Mouse (Mus musculus): ENCODE results near the gene Chkb.
"Not testable (repeated sequence)": the region's sequence is repeated elsewhere in the genome, so short reads cannot be mapped to it uniquely, and the experiment has no call there.

The Chkb gene

GRCm38 (mm10) chr15:89453865-89454478 is 24.3 kb upstream of the Chkb start, which contains the start of gene Mapk8ip2:
Gene Mapk8ip2, plus strand, starts transcription at chr15:89453913.
- no peak for DNase-seq (ENCODE audit: low spot score)

GRCm38 (mm10) chr15:89452906-89453864 is 23.5 kb upstream of the Chkb start:
- DNase-seq (ENCODE audit: low spot score): peak; percentile 67

GRCm38 (mm10) chr15:89442486-89443070 is 12.9 kb upstream of the Chkb start:
- DNase-seq (ENCODE audit: low spot score): no peak

GRCm38 (mm10) chr15:89435878-89436277 is 6.2 kb upstream of the Chkb start:
- DNase-seq (ENCODE audit: low spot score): no peak

DNA sequence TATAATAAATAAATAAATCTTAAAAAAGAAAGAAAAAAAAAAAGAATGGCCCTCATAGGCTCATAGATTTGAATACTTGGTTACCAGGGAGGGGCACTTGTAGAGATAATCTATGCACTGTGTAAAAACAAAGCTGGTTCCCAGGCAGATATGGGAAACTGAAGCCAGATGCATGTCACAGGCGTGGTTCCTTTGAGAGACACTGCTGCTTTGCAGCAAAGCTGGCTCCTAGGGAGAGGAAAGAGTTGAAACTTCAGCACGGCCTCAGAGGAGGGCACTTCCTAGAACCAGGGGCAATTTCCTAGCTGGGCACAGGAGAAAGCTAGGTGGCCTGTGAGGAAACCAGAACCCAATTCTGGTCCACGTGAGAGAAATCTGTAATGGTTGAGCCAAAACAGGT is 4.4 kb upstream of the Chkb start:
- DNase-seq (ENCODE audit: low spot score): no peak

- no peak for DNase-seq (ENCODE audit: low spot score)
Observed at GRCm38 (mm10) chr15:89432946-89433345, 3.2 kb upstream of the Chkb start.

- DNase-seq (ENCODE audit: low spot score): no peak
Observed at GRCm38 (mm10) chr15:89431806-89432205, 2.1 kb upstream of the Chkb start.

- DNase-seq (ENCODE audit: low spot score): no peak
Observed at GRCm38 (mm10) chr15:89431271-89431670, 1.6 kb upstream of the Chkb start.

DNA sequence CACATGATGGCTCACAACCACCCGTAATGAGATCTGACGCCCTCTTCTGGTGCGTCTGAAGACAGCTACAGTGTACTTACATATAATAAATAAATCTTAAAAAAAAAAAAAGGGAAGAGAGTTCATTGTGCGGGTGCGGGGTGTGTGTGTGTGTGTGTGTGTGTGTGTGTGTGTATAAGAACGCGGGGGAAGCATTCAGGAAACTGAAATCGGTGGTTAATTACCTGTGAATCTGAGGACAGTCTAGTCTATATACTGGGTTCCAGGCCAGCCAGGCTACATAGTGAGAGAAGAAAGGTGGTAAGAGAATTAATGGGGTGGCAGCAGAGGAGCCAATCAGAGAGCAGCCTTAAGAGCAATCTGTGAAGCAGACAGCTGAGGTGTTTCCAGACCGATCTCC is 1.1 kb upstream of the Chkb start:
- not testable (repeated sequence) for DNase-seq (ENCODE audit: low spot score)

- DNase-seq (ENCODE audit: low spot score): no peak
Observed at GRCm38 (mm10) chr15:89430341-89430740, 633 bp upstream of the Chkb start.

DNA sequence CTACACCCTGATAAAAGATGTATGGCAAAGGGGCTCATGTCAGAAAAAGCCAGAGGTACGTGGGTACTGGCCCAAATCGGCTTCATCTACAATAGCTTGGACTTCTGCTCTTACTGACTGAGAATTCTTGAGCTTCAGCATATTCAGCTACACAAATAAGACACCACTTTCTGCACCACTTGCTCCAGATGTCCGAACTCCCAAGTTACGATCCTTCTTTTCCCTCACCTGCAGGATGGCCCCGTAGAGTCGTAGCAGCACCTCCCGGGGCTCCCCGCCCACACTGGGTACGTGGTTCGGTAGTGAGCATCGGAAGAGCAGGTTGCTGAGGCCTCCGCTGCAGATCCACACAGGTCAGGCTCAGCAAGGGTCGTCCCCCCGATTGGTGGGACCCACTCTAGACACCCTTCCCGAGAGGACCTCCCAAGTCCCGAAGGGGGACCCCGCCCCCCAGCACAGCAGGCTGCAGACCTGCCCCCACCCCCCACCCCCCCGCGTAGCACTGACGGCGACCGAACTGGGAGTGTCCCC is 822 bp downstream of the Chkb start:
- no peak for DNase-seq (ENCODE audit: low spot score)

GRCm38 (mm10) chr15:89428136-89428790 is 1.4 kb downstream of the Chkb start:
- no peak for DNase-seq (ENCODE audit: low spot score)

DNA sequence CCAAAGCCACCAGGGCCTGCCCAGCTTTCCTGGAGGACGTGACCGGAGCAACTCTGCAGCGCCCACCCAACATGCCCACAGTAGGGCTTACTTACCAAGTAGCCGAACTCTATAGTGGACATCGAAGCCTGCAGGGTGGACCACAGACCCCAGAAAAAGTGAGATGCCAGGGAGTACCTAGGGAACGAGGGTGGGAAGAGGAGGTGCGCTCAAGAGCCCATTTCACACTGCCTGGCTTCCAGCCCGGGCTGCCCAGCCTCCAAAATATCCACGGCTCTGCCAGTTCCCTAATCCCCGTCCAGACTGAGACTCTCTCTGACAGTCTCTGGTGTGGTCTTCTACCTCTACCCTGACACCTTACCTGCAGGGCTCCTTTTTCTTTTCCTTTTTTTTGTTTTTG is 3.0 kb downstream of the Chkb start:
- no peak for DNase-seq (ENCODE audit: low spot score)

GRCm38 (mm10) chr15:89425711-89426121 is 4.0 kb downstream of the Chkb start, which contains the start of gene Cpt1b:
Gene Cpt1b, minus strand, starts transcription at chr15:89425863.
- no peak for DNase-seq (ENCODE audit: low spot score)

DNA sequence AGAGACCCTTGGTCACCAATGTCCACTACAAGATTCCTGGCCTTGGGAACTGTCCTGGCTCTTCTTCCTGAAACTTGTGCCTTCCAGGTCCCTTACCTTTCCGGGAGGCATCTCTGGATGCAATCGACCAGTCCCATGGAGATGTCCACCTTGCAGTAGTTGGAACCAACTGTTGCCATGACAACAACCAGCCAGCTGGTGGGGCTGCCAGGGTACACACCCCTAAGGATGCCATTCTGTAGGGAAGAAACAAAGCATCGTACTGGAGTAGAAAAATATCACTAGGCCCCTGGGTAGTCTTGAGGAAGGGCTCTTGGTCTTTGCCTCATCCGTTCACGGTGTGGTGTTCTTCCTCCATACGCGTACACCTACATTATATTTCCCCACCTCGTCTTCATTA is 5.1 kb downstream of the Chkb start:
- DNase-seq (ENCODE audit: low spot score): no peak

DNA sequence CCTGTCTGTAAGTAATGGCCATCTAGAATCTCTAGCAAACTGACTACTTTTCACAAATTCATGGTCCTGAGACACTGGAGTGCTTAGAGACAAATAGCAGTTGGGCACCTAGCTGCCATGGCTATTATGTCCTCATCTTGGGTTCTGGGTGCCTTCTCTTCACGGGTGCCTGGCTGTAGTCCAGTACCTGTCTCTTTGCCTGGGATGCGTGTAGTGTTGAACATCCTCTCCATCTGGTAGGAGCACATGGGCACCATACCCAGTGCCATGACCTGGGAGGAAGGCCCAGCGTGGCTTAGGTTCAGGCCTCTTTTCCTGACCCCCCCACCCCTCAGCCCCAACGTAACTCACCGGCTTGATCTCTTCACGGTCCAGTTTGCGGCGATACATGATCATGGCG is 7.8 kb downstream of the Chkb start:
- no peak for DNase-seq (ENCODE audit: low spot score)

DNA sequence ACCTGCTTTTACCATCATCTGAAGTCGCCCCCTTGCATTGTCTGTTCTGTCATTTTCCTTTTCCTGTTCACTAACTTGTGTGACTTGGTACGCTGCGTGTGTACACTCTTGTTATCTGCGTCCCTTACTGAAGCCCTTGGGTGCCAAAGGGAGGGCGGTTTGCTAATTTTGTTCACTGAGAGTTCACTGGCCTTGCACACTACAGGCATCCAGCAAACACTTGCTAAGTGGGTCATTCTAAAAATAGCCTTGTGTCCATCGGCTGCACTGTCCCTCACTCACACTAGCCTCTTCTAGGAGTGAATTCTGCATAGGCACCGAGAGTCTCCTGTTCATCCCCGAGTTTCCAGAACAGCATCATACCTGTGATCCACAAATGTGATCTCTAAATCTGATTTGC is 14.4 kb downstream of the Chkb start:
- no peak for DNase-seq (ENCODE audit: low spot score)

DNA sequence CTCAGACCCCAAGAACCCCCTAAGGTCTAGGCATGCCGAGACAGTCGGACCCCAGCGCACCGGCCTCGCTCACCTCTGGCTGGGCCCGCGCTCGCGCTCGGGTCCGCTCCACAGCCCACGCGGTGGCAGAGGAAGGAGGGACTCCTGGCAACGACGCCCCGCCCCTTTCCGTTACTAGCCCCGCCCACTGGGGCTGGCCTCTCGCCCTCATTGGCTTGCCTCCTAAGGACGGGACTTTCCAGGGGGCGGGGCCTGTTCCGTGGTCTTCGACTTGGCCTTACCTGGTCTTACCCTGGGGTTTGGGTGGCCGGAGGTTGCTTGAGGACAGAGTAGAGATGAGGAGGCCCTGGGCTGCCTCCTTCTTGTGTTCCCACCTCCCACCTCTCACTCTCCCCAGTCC is 19.6 kb downstream of the Chkb start, which contains the start of gene Syce3:
Gene Syce3, minus strand, starts transcription at position 386 of the 400 bp plus-strand sequence.
- DNase-seq (ENCODE audit: low spot score): no peak

- no peak for DNase-seq (ENCODE audit: low spot score)
Observed at GRCm38 (mm10) chr15:89406691-89407090, 23.0 kb downstream of the Chkb start.

- no peak for DNase-seq (ENCODE audit: low spot score)
Observed at GRCm38 (mm10) chr15:89404831-89405623, 24.7 kb downstream of the Chkb start.

GRCm38 (mm10) chr15:89402471-89402870 is 27.2 kb downstream of the Chkb start:
- DNase-seq (ENCODE audit: low spot score): no peak
